Mouse (Mus musculus) lung, embryonic 15.5 days (tissue): ENCODE measurements around the gene Ccdc59. TPM values are rescaled to one million over a fixed set of nuclear protein-coding genes. Genes with fewer than 3 reads are reported as not detected.

ENCODE experiments used
- ATAC-seq: fragments of 200-750 bp; cut with Nextera tagmentation; 2 replicates; pipeline ENCODE4 v1.8.0; 2017; ENCODE audit warnings: moderate number of reproducible peaks, borderline replicate concordance; ENCODE audit not compliant: low FRiP score, low TSS enrichment; ENCODE audit errors: extremely low read depth
- H3K27ac ChIP-seq: fragments of 300-500 bp; sonication (generic); 2 replicates; pipeline ENCODE4 v1.5.1; 2015; ENCODE audit warnings: moderate library complexity, mild to moderate bottlenecking, inconsistent platforms
- H3K27me3 ChIP-seq: fragments of 300-500 bp; sonication (generic); 2 replicates; pipeline ENCODE4 v1.6.1; 2015; ENCODE audit warnings: inconsistent platforms
- H3K36me3 ChIP-seq: fragments of 300-500 bp; sonication (generic); 2 replicates; pipeline ENCODE4 v1.6.1; 2015; ENCODE audit warnings: inconsistent platforms
- H3K4me1 ChIP-seq: fragments of 300-500 bp; sonication (generic); 2 replicates; pipeline ENCODE4 v1.6.1; 2015; ENCODE audit warnings: inconsistent platforms
- H3K4me2 ChIP-seq: fragments of 300-500 bp; sonication (generic); 2 replicates; pipeline ENCODE4 v1.6.1; 2015; ENCODE audit warnings: inconsistent platforms, mild to moderate bottlenecking, moderate library complexity
- H3K4me3 ChIP-seq: fragments of 300-500 bp; sonication (generic); 2 replicates; pipeline ENCODE4 v1.5.1; 2015; ENCODE audit warnings: mild to moderate bottlenecking, inconsistent platforms
- H3K9ac ChIP-seq: fragments of 300-500 bp; sonication (generic); 2 replicates; pipeline ENCODE4 v1.6.1; 2015; ENCODE audit warnings: inconsistent platforms
- H3K9me3 ChIP-seq: fragments of 300-500 bp; sonication (generic); 2 replicates; pipeline ENCODE4 v1.6.1; 2016; ENCODE audit warnings: inconsistent platforms
- WGBS: fragments of 180-500 bp; shearing (Covaris S2); methylation state at CpG from one replicate; pipeline ENCODE4 v1.1.7; 2015; 5-methylcytosine and 5-hydroxymethylcytosine counted together
- polyA plus RNA-seq: library from polyadenylated mRNA; unstranded; fragments of >200 nt; fragmentation: Nextera tagmentation; extraction: Ambion mirVana; gene quantifications from 2 replicates; pipeline ENCODE4 v1.2.1, GENCODE M21; 2015

Gene Ccdc59
- polyA plus RNA-seq, 1 experiment from 2014 or later: 54.1 TPM

- no peak overlapping the region for H3K27ac ChIP-seq
- no peaks in the 10 kb centered on the region for H3K4me1 ChIP-seq
- no peak overlapping the region for H3K9ac ChIP-seq
- ATAC-seq: no peak
- no peak overlapping the region for H3K4me3 ChIP-seq
- peaks cover 36% of the 10 kb centered on the region for H3K36me3 ChIP-seq
- H3K9me3 ChIP-seq: no peaks in the 10 kb centered on the region
- no peak overlapping the region for H3K4me2 ChIP-seq
- 76% methylated on average over 4 of the region's 4 CpGs for WGBS
- H3K27me3 ChIP-seq: no peaks in the 10 kb centered on the region
These were observed 10.3 kb downstream of the Ccdc59 start for GRCm38 (mm10) chr10:105851136-105851535.

- no peak overlapping the region for H3K27ac ChIP-seq
- H3K36me3 ChIP-seq: no peaks in the 10 kb centered on the region
- H3K4me2 ChIP-seq: no peak overlapping the region
- WGBS: 40% methylated on average over 4 of the region's 4 CpGs
- no peak overlapping the region for H3K4me3 ChIP-seq
- H3K4me1 ChIP-seq: no peaks in the 10 kb centered on the region
- H3K9me3 ChIP-seq: no peaks in the 10 kb centered on the region
- no peak for ATAC-seq
- no peak overlapping the region for H3K9ac ChIP-seq
- H3K27me3 ChIP-seq: no peaks in the 10 kb centered on the region
These were observed 26.4 kb downstream of the Ccdc59 start for GRCm38 (mm10) chr10:105867312-105867711.

Other genes with a start within 250 kb of the Ccdc59 start
- gene Mettl25, start 313 bp downstream of the Ccdc59 start, polyA plus RNA-seq: 12.6 and 13.1 TPM in 2 replicates